Mouse (Mus musculus) heart, postnatal 25 days (tissue): ENCODE results near the gene Arvcf. TPM values are rescaled to one million over a fixed set of nuclear protein-coding genes. Genes with fewer than 3 reads are reported as not detected.

ENCODE experiments used
- DNase-seq: peaks from one replicate; pipeline ENCODE4 v3.0.0; 2022; ENCODE audit warnings: low spot score
- intact Hi-C: fragments of 180-260 bp; cut with DNase I; formaldehyde crosslinking; loops from one replicate; pipeline ENCODE4 v1.15.1; 2025
- total RNA-seq, 2 experiments: library from RNA; stranded (reverse); gene quantifications; 2 replicates each; pipeline ENCODE4 v1.2.3; 2021

The Arvcf gene
- total RNA-seq, 2 experiments from 2014 or later: 18.6 to 21.7 TPM

DNA sequence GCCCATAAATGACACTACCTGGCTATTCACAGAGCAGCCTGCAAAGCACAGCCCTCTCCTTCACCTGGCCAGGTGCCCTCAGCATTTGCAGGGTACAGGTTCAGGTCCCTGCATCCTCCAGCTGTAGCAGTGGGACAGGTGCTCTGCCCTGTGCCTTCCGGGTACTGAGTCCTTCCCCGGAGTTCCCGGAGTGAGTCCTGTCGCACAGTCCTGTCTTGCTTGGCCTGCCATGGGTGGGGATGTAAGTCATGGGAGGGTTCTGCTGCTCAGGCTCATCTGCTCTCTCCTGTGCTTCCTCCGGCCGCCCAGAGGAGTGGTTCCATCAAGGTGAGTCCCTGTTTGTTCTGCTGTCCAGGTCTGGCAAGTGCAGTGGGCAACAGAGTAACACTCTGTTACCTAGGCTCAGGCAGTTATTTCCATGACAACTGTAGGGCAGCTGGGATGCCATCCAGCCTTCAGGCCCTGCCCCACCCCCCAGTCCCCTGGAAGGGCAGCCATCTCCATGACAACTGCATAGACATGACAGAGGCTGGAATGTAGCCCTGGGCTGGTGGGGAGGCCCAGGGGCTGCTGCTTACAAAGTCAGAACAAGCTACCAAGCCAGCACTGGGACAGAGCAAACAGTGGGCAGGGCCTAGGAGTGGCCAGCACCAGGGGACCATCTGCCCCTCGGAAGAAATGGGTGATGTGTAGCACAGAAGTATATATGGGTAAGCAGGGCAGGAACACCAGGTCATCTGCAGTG, 52.7 kb downstream of the Arvcf start:
- intact Hi-C loops: no loop called here
- DNase-seq: no peak

DNA sequence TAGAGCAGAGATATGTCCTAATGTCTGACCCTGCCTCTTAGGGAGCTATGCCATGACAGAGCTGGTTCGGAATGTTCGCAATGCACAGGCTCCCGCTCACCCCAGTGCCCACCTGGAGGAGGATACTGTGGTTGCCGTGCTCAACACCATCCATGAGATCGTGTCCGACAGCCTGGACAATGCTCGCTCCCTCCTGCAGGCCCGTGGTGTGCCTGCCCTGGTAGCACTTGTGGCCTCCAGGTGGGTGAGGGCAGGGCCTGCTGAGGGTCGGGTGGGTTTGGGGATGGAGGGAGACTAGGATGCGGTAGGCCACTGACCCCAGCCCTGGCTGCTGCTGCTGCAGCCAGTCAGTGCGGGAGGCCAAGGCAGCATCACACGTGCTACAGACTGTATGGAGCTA, 55.3 kb downstream of the Arvcf start:
- intact Hi-C loops: no loop called here
- DNase-seq: no peak

DNA sequence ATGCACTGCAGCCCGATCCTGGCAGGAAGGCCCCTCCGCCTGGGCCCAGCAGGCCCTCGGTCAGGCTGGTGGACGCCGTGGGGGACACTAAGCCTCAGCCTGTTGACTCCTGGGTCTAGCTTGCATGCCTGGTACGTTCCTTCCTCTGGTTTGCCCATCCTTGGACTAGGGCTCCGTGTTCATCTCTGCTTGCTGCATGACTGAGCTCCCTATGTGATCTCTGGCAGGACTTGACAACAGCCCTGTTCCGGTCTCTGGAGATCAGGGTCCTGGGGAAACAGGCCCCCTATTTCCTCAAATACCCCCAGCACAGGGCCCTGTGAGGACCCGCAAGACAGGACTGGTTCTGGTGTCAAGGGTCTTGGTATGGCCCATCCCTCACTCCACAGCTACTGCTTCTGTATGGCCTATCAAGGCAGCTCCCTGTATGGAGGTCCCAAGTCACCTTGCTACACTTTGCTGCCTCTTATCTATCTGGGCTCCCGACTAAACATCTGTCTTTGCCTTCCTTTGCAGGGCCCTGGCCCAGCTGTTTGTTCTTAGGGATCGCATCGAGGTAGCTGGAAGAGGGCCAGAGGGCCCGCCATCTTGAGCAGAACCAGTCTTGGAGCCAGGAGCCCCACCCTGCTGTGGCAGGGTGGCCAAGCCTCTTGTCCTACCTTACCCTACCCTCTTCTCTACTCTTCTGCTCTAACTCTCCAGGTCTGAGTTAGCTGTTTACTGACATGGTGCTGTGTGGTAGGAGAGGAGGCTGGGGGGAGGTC, 57.3 kb downstream of the Arvcf start:
- intact Hi-C loops: loop anchor here (2.0 kb wide), 1 partner anchor 54 kb away; no protein-coding TSS in a partner anchor
- DNase-seq: no peak

DNA sequence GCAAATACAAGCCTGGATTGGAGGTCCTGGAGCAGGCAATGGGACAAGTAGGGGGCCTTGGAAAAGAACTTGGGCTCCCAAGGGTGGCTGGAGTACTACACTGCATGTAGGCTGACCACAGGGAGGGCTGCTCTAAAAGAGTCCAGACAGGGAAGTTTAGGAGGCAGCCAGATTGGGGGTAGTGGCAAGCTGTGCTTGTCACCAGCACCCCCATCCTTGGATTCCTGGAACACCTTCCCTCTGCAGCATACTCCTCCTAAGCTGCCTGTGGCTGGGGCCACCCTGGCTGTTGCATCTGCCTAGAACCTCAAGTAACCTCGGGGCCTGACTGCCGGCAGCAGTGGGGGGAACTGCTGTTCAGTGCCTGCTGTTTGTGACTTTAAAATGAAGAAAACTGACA, 57.9 kb downstream of the Arvcf start:
- intact Hi-C loops: loop anchor here (1.0 to 2.0 kb wide), 2 partner anchors 55 to 61 kb away; no protein-coding TSS in a partner anchor
- DNase-seq: no peak

DNA sequence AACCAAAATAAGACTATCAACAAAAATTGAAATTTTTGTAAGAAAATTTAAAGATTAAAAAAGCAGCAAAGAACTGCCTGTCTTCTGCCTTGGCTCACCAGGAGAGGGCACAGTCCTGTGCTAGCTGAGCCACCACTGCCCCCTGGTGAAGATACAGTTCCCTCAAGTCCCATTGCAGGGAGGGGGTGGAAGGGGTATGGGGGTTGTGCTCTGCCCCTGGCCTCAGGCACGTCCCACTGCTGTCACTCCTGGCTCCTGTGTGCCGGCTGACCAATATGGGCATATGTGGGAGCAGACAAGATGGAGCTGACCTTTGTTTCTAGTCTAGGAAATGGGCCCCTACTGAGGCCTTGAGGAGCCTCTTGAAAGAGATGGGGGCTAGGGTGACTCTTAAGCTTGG, 58.3 kb downstream of the Arvcf start:
- intact Hi-C loops: loop anchor here (1.0 kb wide), 1 partner anchor 61 kb away; no protein-coding TSS in a partner anchor
- DNase-seq: no peak

DNA sequence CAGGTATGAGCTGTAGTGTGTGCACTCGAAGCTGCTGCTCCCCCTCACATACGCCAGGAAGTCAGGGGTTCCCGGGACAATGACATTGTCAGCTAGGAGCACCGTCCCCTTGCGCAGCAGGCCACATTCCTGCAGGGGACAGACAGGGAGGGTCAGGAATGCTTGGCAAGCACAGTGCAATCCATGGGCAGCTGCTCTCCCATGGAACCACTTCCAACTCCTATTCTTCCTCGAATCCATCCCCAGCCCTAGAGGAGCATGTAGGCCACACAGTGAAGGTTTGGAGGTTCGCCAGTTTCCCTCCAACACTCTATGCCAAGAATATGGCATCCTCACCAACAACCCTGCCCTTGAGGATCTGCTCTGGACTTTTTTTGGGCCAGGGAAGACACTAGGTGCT, 59.9 kb downstream of the Arvcf start:
- intact Hi-C loops: no loop called here
- DNase-seq: no peak

DNA sequence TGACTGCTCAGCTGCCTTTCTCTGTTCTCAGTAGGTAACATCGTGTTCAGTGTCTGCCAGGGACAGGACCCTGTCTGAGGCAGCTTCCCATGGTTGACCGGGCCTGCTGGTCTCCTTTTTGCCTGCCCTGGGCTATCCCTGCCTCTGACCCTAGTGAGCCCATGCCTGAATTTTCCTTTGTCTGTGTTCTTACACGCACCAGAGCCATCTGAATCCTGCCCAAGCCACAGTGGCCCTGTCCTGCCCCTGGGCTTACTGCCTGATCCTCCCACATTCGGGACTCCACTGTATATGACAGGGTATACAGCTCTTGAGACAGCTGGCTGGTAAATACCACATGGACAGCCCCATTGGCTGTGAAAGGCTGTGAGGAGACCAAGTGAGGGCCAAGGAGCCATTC, 61.8 kb downstream of the Arvcf start:
- intact Hi-C loops: loop anchor here (10.0 kb wide), 1 partner anchor 125 kb away; the partner anchor contains the start of gene Dgcr8
- no peak for DNase-seq

DNA sequence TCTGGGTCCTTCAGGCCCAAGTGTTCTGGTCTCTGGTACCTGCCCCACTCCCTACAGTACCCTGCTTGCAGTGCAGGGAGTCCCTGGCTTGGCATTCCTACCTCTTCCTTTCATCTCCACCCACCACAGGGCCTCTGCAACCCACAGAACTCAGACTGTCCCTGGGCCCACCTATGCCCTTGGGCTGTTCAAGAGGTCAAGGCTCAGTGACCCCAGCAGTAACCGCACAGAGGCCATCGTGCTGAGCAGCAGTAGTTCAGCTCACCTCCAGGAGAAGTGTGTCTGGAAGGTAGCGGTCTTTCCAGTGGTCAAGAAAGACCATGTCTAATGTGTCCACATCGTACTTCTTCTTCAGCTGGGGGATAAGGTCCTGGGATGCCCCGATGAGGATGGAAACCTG, 62.4 kb downstream of the Arvcf start:
- no peak for DNase-seq
- intact Hi-C loops: loop anchor here (10.0 kb wide), 1 partner anchor 126 kb away; the partner anchor contains the start of gene Dgcr8

DNA sequence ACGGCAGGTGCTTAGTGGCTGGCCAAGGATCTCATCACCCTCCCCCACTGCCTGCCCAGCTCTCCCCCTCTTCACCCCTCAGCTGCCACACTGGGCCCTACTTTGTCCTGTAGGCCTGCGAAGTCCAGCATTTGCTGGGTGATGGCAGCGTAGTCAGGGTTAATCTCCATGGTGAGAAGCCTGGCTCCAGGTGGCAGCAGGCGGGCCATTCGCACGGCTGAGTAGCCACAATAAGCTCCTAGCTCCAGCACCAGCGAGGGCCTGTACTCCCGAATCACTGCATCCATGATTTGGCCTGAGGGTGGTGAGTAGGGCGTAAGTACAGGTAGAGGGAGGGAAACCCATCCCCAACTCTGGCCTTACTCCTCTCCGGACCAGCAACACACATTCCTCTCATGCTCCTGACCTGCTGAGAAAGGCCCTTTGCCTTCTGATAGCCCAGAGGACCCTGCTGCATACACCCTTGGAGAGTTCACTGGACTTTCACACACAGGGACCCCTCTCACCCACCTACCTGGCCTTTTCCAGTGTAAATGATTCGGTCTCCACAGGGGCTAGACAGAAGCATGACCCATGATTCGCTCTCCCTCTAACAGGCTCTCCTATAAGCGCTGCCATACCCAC, 63.2 kb downstream of the Arvcf start:
- DNase-seq: no peak
- intact Hi-C loops: loop anchor here (10.0 kb wide), 1 partner anchor 126 kb away; the partner anchor contains the start of gene Dgcr8

DNA sequence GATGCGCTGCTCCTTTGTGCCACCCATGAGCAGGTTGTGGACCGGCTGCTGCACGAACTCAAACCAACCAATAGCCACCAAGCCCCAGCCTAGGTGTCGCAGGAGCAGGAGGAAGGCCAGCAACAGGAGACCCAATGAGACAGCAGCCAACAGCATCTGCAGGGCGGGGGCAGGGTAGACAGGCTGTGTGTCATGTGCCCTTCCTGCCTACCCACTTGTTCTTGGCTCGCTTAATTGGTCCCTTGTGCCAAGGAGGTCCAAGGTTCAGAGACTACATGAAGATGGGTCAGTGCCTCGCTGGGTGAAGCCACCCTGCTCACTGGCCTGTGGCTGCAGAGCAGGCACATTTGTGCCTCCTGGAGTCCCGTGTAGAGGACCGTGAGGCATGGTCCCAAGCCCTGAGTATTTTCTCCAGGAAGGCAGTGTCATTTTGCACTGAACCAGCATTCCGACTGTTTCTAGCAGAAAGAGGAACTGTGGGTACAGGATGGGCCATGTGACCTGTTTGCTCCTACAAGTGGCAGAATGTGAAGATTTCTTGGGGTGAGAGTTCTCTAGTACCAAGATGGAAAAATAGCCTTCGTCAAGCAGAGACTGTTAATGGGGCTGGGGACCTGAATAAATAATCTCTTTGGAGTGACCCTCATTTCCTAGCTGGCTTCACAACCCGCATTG, 64.0 kb downstream of the Arvcf start:
- DNase-seq: peak; percentile 54
- intact Hi-C loops: loop anchor here (10.0 kb wide), 1 partner anchor 127 kb away; the partner anchor contains the start of gene Dgcr8

DNA sequence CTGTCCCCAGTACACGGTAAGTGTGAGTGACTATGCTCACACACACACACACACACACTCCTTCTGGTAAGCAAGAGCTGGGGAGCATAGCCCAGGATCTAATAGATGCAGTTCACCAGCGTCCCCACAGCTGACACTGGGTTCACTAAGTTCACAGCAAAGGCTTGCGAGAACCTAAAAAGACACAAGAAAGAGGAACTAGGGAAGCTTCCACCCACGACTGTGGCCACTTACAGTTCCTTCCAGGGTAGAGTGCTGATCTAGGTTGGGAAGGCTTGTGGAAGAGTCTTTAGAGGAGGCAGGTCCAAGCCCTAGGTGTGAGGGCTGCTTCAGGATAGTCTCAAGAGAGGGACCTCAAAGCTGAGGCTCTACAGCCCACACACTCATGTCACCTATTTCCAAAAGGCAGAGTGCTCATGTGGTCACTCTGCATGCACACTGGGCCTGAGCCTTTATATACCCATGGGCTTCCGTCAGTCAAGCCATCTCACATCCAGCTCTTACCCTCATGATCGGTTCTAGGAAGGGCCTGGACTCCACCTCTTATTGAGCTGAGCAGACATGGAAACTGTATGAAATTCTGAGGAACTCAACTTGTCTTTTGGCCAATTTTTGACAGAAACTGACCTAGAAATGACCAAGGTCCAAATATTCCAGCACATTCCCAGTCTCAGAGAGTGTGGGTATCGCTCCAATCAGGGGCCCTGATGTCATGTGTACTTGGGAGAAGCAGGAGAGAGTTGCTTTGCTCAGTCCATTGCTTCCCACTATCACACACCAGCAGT, 65.2 kb downstream of the Arvcf start:
- intact Hi-C loops: loop anchor here (10.0 kb wide), 1 partner anchor 128 kb away; the partner anchor contains the start of gene Dgcr8
- no peak for DNase-seq

DNA sequence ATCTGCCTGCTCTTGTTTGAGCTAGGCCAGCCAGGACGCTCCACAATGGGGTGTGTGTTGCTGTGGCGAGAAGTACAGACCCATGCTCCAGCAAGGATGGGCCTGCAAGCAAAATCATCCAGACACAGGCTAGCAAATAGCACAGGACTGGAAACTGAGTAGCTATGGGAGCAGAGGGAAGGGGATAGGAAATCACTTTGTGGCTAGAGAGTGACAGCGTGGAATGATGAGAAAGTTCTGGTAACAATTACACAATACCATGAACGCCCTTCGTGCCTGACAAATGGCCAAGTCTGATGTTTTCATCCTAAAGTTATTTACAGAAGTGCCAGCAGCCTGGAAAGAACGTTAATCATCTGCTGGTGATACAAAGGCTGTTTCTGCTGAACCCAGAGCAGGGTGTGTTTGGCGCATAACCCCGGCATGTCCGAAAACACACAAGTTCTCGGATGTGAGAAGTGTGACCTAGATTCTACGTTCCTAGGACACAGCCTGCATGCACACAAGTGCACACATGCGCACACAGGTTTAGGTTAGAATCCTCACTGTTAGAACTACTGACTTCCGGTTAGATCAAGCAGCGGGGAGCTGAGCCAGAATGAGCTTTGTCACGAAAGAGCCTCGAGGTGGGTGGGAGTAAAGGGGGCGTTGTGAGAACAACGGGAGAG, 68.2 kb downstream of the Arvcf start:
- DNase-seq: peak; percentile 47

DNA sequence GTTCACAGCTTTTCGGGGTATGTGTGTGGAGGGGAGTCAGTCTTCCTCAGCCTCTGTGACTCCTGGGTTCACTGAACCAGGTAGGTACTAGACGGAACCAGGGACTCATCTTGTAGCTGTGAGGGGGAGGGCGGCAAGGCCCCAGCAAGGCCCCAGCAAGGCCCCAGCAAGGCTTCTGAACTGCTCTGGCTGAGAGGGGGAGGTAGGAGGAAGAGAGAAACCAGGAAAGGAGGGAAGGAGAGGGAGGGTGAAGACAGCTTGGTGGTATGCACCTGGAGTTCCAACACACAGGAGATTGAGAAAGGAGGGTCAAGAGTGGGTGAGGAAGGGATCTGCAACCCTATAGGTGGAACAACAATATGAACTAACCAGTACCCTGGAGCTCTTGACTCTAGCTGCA, 68.9 kb downstream of the Arvcf start:
- intact Hi-C loops: loop anchor here (10.0 kb wide), 1 partner anchor 132 kb away; the partner anchor contains the start of gene Dgcr8
- no peak for DNase-seq

More for the DNA sequence above, 68.2 kb downstream of the Arvcf start:
- intact Hi-C loops: loop anchor here (10.0 kb wide), 1 partner anchor 131 kb away; the partner anchor contains the start of gene Dgcr8

DNA sequence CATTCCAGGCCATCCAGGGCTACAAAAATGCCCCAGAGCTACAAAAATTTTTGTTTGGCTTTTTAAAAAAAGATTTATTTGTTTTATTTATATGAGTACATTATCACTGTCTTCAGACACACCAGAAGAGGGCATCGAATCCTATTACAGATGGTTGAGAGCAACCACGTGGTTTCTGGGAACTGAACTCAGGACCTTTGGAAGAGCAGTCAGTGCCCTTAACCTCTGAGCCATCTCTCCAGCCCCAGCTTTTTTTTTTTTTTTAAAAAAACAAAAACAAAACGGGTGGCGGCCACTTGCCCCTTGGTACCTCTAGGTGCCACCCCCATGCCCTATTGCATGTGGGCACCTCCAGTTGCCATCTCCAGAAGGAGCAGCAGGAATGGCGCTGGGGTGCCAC, 69.5 kb downstream of the Arvcf start:
- intact Hi-C loops: loop anchor here (10.0 kb wide), 1 partner anchor 133 kb away; the partner anchor contains the start of gene Dgcr8

DNA sequence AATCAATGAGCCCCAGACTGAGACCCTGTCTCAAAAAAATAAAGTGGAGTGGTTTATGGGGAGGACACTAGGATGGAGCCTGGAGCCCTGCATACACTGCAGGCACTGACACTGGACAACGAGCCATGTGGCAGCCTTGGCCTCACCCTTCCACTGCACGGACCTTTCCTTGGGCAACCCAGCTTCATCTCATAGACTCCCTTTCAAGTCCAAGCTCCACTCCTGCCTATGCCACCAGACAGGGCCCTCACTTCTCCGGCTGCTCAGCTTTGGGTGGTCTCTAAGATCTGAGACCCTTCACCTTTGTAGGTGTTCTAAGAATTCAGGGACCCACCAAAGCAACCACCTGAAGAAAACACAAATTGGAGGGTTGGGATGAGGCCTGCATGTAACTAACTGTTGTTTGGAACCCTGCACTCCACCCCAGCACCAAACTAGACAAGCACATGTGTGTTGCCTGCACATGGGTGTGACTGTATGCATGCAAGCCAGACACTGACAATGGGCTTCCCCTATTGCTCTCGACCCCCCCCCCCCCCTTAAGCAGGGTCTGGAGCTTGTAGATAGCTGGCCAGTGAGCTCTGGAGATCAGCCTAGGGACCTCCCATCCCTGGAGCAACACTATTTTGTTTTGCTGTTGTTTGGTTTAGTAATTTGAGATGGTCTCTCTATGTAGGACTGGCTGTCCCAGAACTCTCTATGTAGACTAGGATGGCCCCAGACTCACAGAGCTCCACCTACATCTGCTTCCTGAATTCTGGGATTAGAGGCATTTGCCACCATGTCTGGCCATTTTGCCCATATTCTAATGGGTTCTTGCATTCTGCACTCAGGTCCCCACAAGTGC, 71.0 kb downstream of the Arvcf start:
- DNase-seq: no peak
- intact Hi-C loops: loop anchor here (10.0 kb wide), 1 partner anchor 134 kb away; the partner anchor contains the start of gene Dgcr8

More for the DNA sequence above, 69.5 kb downstream of the Arvcf start:
- no peak for DNase-seq

DNA sequence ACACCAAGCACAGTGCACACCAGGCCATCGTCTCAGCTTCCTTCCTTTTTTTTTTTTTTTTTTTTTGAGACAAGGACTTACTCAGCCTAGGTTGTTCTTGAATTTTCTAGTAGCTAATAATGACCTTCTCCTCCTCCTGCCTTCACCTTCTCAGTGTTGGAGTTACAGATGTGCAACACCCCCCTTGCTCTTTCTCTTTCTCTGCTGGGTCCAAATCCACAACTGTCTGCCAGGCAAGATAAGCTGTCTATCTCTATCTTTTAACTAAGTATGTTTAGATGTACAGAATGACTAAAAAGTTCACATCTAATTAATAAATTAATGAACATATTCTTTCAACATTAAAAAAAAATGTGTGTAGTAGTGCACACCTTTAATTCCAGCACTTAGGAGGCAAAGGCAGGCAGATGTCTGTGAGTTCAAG, 71.6 kb downstream of the Arvcf start:
- intact Hi-C loops: loop anchor here (10.0 kb wide), 1 partner anchor 135 kb away; the partner anchor contains the start of gene Dgcr8
- no peak for DNase-seq

DNA sequence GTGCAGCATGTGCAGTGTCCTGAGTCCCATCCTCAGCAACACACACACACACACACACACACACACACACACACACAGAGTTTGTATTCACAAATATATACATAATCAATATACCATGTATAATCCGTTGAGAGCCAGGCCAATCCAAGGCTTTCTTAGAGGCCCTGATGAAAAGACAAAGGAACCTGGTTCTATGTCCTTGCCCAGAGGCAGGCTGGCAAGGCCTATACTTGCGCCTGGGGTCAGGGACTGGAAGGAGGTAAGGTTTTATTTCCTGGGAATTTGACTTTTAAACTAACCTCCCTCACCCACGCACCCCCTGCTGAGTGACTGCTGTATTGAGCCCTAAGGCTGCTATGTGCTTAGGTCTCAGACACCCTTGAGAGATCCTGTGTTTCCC, 72.6 kb downstream of the Arvcf start:
- no peak for DNase-seq
- intact Hi-C loops: no loop called here
